Mouse (Mus musculus) hindbrain, embryonic 14.5 days (tissue): Measurements from ENCODE around the gene Clp1. TPM values are rescaled to one million over a fixed set of nuclear protein-coding genes. Genes with fewer than 3 reads are reported as not detected.

ENCODE experiments used
- ATAC-seq: fragments of 200-750 bp; cut with Nextera tagmentation; 2 replicates; pipeline ENCODE4 v1.8.0; 2017; ENCODE audit warnings: moderate number of reproducible peaks, mild to moderate bottlenecking, moderate TSS enrichment, moderate library complexity; ENCODE audit not compliant: low FRiP score
- DNase-seq: peaks from one replicate; pipeline ENCODE4 v3.0.0-alpha.2; 2015; ENCODE audit warnings: low spot score
- H3K27ac ChIP-seq: fragments of 300-500 bp; sonication (generic); 2 replicates; pipeline ENCODE4 v1.5.1; 2014; ENCODE audit warnings: mild to moderate bottlenecking, moderate library complexity
- H3K27me3 ChIP-seq: fragments of 300-500 bp; sonication (generic); 2 replicates; pipeline ENCODE4 v1.6.1; 2014; ENCODE audit warnings: mild to moderate bottlenecking, low read length, mixed read lengths; ENCODE audit not compliant: control insufficient read depth, insufficient read depth
- H3K36me3 ChIP-seq: fragments of 300-500 bp; sonication (generic); replicated peaks from 2 replicates; pipeline ENCODE4 v1.6.1; 2014; ENCODE audit not compliant: control insufficient read depth, insufficient read depth
- H3K4me1 ChIP-seq: fragments of 300-500 bp; sonication (generic); replicated peaks from 2 replicates; pipeline ENCODE4 v1.6.1; 2014; ENCODE audit warnings: antibody characterized with exemption, low read length, mixed read lengths; ENCODE audit not compliant: control insufficient read depth, insufficient read depth
- H3K4me2 ChIP-seq: fragments of 300-500 bp; sonication (generic); replicated peaks from 2 replicates; pipeline ENCODE4 v1.6.1; 2014; ENCODE audit warnings: mild to moderate bottlenecking, moderate library complexity
- H3K4me3 ChIP-seq: fragments of 300-500 bp; sonication (generic); replicated peaks from 2 replicates; pipeline ENCODE4 v1.5.1; 2014; ENCODE audit warnings: mild to moderate bottlenecking, low read length
- H3K9ac ChIP-seq: fragments of 300-500 bp; sonication (generic); 2 replicates; pipeline ENCODE4 v1.6.1; 2014
- H3K9me3 ChIP-seq: fragments of 300-500 bp; sonication (generic); 2 replicates; pipeline ENCODE4 v1.6.1; 2016; ENCODE audit warnings: low read length; ENCODE audit not compliant: control insufficient read depth
- WGBS: fragments of 180-500 bp; shearing (Covaris S2); extraction: QIAGEN DNeasy Blood & Tissue Kit; methylation state at CpG from one replicate; pipeline ENCODE4 v1.1.7; 2014; 5-methylcytosine and 5-hydroxymethylcytosine counted together
- polyA plus RNA-seq: library from polyadenylated mRNA; unstranded; fragments of >200 nt; fragmentation: Nextera tagmentation; extraction: Ambion mirVana; gene quantifications from 2 replicates; pipeline ENCODE4 v1.2.1, GENCODE M21; 2014

Clp1 gene
- polyA plus RNA-seq, 1 experiment from 2014 or later = 21.3 TPM

DNA sequence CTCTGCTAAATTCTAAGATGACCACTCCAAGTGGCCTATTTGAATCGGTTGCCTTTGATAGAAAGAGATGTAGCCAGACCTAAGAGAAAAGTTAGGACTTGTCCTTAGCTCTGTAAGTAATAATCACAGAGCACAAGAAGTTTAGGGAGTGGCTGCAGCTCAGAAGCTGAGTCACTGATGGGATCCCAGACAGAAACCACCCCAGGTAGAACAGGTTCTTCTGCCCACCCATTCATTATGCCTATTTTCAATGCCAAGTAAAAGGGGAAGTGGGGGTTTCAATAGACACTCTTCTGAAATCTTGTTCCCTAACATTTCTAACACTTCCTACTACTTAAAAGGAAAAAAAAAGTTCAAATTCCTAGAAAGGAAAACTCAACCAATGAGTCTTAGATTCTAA, 21.9 kb downstream of the Clp1 start:
- WGBS = 94% methylated on average over 1 of the region's 1 CpGs
- H3K9me3 ChIP-seq = no peaks in the 10 kb centered on the region

GRCm38 (mm10) chr2:84704329-84704728, 22.8 kb downstream of the Clp1 start:
- Histone ChIP-seq H3K36me3 (peaks cover 77% of the 10 kb centered on the region), H3K4me1 (no peaks in the 10 kb centered on the region), H3K9me3 (no peaks in the 10 kb centered on the region), H3K4me3 (no peak overlapping the region), H3K9ac (no peak overlapping the region), H3K27me3 (no peaks in the 10 kb centered on the region), H3K4me2 (no peak overlapping the region), H3K27ac (no peak overlapping the region)
- DNase-seq (no peak), ATAC-seq (no peak)
- 89% methylated on average over 5 of the region's 5 CpGs for WGBS

More for the DNA sequence above, 21.9 kb downstream of the Clp1 start:
- H3K4me1 ChIP-seq = no peaks in the 10 kb centered on the region; the same call in 1 of the 2 replicates
- no peaks in the 10 kb centered on the region for H3K27me3 ChIP-seq
- peaks cover 79% of the 10 kb centered on the region for H3K36me3 ChIP-seq
- DNase-seq (no peak), ATAC-seq (no peak)
- no peak overlapping the region for H3K9ac ChIP-seq
- H3K4me3 ChIP-seq = no peak overlapping the region
- H3K27ac ChIP-seq = no peak overlapping the region
- H3K4me2 ChIP-seq = no peak overlapping the region

DNA sequence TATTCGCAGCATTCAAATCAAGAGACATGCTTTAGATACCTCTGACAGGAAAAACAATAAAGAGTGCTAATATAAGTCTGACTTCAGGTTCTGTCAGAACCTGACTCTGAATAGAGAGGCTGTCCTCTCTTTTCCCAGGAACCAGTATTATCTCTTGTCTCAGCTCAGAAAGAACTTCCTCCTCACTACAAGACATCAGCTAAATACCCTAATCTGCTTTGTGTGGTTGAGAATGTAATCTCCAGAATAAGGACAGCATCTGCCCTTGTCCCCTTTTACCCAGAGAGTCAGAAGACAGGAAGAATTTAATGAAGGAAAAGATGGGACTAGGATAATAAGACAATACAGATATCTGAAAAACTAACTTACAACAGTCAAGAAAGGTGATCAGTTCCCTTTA, 23.7 kb downstream of the Clp1 start:
- no peaks in the 10 kb centered on the region for H3K4me1 ChIP-seq
- WGBS = 98% methylated on average over 1 of the region's 1 CpGs

DNA sequence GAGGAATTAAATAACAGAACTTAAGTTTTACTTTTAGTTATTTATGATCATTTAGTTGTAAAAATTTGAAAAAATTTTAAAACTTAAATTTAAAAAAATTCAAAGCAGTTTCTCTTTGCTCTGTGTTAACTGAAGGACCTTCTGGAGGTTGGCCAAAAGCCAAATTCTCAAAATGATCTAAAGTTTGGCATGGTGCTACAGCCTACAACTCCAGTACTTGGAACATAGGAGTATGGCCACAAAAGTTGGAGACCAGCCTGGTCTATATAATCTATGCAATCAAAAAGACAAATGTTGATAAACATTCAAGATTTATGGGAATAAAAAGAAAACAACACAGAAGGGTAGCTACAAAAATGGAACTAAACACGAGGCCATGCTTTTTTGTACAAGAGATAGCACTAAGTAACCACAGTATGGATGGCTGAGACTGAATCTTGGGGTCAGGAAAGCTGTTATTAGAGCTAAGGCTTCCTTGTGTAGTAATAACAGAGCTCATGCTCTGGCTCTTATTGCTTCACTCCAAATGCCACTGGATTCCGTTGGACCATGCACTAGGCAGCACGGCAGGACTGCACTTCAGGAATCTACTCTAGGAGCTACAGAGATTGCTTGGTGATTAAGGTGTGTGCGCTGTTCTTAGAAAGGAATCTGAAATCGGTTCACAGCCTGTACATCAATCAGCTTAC, 32.0 kb downstream of the Clp1 start:
- H3K9me3 ChIP-seq = no peaks in the 10 kb centered on the region
- H3K27me3 ChIP-seq = no peaks in the 10 kb centered on the region
- H3K36me3 ChIP-seq = peaks cover 79% of the 10 kb centered on the region
- H3K4me1 ChIP-seq = no peaks in the 10 kb centered on the region
- DNase-seq (no peak), ATAC-seq (no peak)
- no peak overlapping the region for H3K4me2 ChIP-seq
- H3K27ac ChIP-seq = no peak overlapping the region
- 92% methylated on average over 5 of the region's 5 CpGs for WGBS
- no peak overlapping the region for H3K4me3 ChIP-seq
- no peak overlapping the region for H3K9ac ChIP-seq

More for the DNA sequence above, 23.7 kb downstream of the Clp1 start:
- no peak overlapping the region for H3K27ac ChIP-seq
- no peaks in the 10 kb centered on the region for H3K27me3 ChIP-seq
- no peak overlapping the region for H3K9ac ChIP-seq
- ATAC-seq = no peak
- H3K36me3 ChIP-seq = peaks cover 76% of the 10 kb centered on the region
- no peak for DNase-seq
- no peak overlapping the region for H3K4me2 ChIP-seq
- no peaks in the 10 kb centered on the region for H3K9me3 ChIP-seq
- H3K4me3 ChIP-seq = no peak overlapping the region

- 92% methylated on average over 12 of the region's 12 CpGs for WGBS
- no peaks in the 10 kb centered on the region for H3K27me3 ChIP-seq
- no peaks in the 10 kb centered on the region for H3K4me1 ChIP-seq
- no peaks in the 10 kb centered on the region for H3K9me3 ChIP-seq
- no peak overlapping the region for H3K9ac ChIP-seq
- no peak overlapping the region for H3K27ac ChIP-seq
- DNase-seq (no peak), ATAC-seq (no peak)
- no peak overlapping the region for H3K4me2 ChIP-seq
- H3K4me3 ChIP-seq = no peak overlapping the region
- H3K36me3 ChIP-seq = peaks cover 95% of the 10 kb centered on the region
These were observed 37.1 kb downstream of the Clp1 start for GRCm38 (mm10) chr2:84690050-84690449.

DNA sequence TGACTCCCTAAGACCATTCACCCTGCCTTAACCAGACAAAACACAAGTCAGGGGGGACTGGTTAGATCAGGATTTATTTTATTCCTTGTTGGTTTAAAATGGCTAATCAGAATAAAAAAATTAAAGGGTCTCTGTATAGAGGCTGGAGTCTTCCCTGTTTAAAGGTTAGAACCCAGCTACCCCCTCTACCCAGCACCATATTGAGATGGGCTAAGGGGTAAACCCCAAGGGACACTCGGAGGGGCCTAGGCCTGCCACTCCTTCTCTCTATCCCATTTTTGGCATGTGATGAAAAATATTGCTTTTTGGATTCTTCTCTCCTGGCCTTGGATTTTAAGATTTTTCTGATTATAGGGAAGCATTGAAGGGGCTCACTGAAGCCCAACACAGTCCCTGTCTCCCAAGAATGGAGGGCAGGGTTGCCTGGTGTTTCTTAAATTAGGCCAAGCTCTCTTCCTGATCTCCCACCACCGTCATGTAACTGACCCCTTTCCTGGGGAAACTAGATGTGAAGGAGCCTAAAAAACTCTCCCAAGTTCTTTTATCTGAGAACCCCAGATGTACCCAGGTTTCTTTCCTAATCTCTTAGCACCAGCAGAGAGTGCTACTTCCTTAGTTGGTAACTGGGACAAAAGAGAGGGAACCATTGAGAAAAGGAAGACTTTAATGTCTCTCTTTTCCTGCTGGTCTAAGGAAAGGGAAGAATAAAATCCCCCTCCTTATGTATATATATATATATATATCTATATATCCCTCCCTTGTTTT, 38.9 kb downstream of the Clp1 start:
- Histone ChIP-seq H3K9me3 (no peaks in the 10 kb centered on the region), H3K27ac (no peak overlapping the region), H3K9ac (no peak overlapping the region), H3K4me3 (no peak overlapping the region), H3K4me2 (no peak overlapping the region), H3K4me1 (no peaks in the 10 kb centered on the region), H3K27me3 (no peaks in the 10 kb centered on the region), H3K36me3 (peaks cover 84% of the 10 kb centered on the region)
- DNase-seq (no peak), ATAC-seq (no peak)
- 88% methylated on average over 2 of the region's 2 CpGs for WGBS

DNA sequence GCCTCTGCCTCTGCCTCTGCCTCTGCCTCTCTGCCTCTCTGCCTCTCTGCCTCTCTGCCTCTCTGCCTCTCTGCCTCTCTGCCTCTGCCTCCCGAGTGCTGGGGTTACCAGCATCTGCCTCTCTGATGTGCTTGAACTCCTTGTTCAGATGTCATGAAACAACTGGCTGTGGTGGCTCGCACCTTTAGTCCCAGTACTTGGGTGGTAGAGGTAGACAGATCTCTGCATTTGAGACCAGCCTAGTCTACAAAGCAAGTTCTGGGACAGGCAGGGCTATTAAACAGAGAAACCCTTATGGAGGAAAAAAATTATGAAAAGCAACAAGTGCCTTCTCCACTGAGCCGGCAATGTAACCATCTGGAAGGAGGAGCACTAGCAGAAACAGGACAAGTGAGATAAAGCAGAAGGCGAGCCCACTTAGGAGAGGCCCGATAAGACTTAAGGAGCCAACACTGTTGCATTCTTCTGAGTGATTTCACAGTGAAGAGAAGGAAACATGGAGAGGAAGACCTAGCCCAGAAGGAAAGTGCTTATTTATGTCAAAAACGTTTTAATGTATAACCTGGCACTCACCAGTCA, 44.5 kb downstream of the Clp1 start:
- H3K4me2 ChIP-seq = no peak overlapping the region
- H3K27me3 ChIP-seq = no peaks in the 10 kb centered on the region
- no peak overlapping the region for H3K27ac ChIP-seq
- no peak overlapping the region for H3K4me3 ChIP-seq
- no peak overlapping the region for H3K9ac ChIP-seq
- DNase-seq (no peak), ATAC-seq (no peak)
- H3K36me3 ChIP-seq = peaks cover 30% of the 10 kb centered on the region
- peaks cover 7% of the 10 kb centered on the region for H3K4me1 ChIP-seq
- no peaks in the 10 kb centered on the region for H3K9me3 ChIP-seq
- WGBS = 87% methylated on average over 6 of the region's 6 CpGs

DNA sequence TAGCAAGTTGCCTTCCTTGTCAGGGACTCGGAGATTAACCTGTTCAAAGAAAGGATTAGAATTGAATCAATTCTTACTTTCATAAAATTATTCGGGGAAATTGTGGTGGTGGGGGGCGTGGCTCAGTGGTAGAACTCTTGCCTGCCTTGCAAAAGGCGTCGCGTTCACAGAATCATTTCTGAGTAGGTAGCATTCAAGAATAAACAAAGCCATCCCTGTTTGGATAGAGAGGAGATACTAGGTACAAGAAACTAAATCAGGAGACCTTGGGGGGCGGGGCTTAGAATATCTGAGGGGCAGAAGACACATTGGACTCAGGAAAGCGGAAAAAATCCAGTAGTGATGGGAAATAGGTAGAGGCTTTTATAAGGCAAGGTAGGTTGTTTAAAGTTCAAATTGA, 48.1 kb downstream of the Clp1 start, which contains the start of gene Tmx2:
Gene Tmx2 (minus strand): TSS at position 125 of the 400 bp plus-strand sequence.
- H3K4me1 ChIP-seq = peaks cover 22% of the 10 kb centered on the region
- peak within 1 kb of the TSS; percentile 27; the same call in 1 of the 2 replicates for H3K27ac ChIP-seq
- ATAC-seq = no peak
- H3K4me3 ChIP-seq = peak within 1 kb of the TSS; percentile 94
- H3K27me3 ChIP-seq = no peaks in the 10 kb centered on the region
- no peak for DNase-seq
- peak within 1 kb of the TSS; percentile 82 for H3K9ac ChIP-seq
- no peaks in the 10 kb centered on the region for H3K9me3 ChIP-seq
- 23% methylated on average over 8 of the region's 8 CpGs for WGBS
- peaks cover 23% of the 10 kb centered on the region for H3K36me3 ChIP-seq
- H3K4me2 ChIP-seq = peak within 1 kb of the TSS; percentile 79
